Mouse (Mus musculus) adrenal gland, postnatal 14 days (tissue): Measurements from ENCODE around the gene Zfp512b. TPM values are rescaled to one million over a fixed set of nuclear protein-coding genes. Genes with fewer than 3 reads are reported as not detected.
A peak's percentile ranks its signal among the peaks of the same experiment; 100 is the strongest.

Source experiments
- DNase-seq: peaks from one replicate; pipeline ENCODE4 v3.0.0; 2021; ENCODE audit warnings: mixed read lengths
- total RNA-seq: library from RNA; stranded (reverse); gene quantifications from 2 replicates; pipeline ENCODE4 v1.2.3, GENCODE M21; 2021

Zfp512b gene
- total RNA-seq, 1 experiment from 2014 or later: 57.3 TPM

- peak; percentile 4 for DNase-seq
Measured at GRCm38 (mm10) chr2:181589732-181590105, 2.9 kb downstream of the Zfp512b start.

DNA sequence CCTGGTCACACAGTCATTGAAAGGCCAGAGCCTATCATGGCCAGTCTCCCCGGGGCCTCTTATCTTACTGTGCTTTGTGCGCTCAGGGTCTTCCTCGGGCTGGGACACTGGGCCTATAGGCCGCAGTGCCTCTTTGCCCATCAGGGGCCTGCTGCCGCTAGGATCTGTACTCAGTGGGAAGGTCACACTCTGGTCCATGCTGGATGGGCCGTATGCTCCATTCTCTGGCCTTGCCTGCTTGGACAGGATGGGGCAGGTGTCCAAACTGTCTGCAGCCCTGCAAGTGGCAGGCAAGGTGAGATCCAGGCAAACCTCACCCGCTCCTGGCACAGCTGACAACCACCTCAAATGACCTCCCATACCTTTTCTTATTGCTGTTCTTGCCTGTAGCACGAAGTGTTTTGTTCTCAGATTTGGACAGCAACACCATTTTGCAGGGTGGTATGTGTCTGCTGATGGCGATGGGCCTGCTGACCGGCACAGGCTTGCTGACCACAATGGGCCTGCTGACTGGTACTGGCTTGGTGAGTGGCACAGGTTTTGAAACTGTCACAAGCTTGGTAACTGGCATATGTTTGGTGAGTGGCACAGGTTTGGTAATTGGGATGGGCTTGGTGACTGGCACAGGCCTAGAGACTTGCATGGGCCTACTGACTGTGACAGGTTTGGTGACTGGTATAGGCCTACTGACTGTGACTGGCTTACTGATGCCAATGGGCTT is 3.4 kb downstream of the Zfp512b start:
- DNase-seq: peak; percentile 3

DNA sequence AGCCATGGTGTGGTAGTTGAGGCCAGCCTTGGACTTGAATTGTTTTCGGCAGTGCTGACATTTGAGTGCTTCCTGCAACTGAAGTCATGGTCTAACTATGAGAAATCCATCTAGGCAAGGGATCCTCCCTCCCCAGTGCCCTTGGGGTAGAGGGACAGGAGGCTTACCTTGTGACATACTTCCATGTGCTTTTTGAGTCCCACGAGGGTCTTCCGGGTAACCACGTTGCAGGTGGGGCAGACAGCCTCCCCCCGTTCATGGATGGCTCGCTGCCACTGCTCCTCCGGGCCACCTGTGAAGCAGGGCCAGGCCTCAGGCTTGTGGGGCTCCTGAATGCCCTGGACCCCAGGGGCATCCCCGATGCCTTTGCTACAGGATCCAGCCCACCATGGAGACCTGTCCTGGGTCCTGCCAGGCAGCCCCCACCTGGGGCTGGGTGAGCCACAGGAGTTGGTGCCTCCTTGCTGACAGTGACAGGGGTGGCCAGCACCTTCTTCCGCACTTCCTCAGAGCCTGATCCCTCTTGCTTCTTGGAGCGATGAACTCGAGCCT is 4.3 kb downstream of the Zfp512b start:
- peak; percentile 16 for DNase-seq

DNA sequence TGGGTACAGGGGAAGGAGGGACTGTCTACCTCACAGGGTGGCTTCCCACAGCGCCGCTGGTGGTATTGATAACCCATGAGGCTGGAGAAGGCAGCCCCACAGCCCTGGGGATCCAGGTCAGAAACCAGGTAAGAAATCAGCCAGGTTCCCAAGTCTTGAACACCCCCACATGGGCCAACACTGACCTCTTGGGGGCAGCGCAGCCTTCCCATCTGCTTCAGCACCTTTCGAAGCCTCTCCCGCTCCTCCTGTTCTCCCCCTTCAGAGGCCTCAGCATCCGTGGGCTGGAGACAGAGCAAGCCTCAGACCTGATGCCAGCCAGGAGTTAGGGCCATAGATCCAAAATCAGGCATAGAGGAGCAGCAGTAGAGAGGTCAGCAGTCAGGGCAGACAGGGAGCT is 4.8 kb downstream of the Zfp512b start:
- peak; percentile 22 for DNase-seq

DNA sequence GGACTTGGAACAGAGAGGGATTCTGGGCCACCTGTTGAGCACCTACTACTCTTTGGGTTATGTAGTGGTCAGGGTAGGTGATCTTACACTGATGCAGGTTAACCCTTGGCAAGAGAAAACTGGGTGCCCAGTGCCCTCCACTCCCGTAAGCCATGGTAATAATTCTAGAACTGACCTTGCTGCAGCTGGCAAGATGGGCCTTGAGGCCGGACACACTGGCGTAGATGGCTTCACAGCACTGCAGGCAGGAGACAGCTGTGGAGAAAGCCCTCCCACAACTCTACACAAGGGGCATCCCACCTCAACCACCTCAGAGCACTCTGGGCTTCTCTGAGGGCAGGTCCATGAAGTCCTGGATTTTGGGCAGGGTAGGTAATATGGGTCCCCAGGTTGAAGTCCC is 6.5 kb downstream of the Zfp512b start:
- peak; percentile 11 for DNase-seq

DNA sequence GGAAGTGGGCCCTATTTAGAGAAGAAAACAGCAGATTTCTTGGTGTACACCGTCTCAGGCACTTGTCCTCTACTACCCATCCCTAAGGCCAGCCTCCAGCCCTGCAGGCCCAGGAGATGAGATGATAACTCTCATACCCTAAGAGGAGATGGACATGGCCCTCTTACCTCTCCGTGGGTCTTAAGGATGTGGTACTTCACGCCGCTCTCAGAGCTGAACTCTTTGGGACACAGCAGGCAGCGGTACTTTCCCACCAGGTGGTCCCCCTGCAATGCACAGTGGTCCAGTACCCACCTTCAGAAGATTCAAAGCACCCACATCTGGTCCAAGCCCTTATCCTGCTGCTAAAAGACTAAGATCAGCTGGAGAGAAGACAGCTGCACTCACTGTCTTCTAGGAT is 7.1 kb downstream of the Zfp512b start:
- DNase-seq: no peak

GRCm38 (mm10) chr2:181584411-181584942 is 8.1 kb downstream of the Zfp512b start, which contains the start of gene Uckl1:
Gene Uckl1 (minus strand): TSS chr2:181584892.
- DNase-seq: no peak

DNA sequence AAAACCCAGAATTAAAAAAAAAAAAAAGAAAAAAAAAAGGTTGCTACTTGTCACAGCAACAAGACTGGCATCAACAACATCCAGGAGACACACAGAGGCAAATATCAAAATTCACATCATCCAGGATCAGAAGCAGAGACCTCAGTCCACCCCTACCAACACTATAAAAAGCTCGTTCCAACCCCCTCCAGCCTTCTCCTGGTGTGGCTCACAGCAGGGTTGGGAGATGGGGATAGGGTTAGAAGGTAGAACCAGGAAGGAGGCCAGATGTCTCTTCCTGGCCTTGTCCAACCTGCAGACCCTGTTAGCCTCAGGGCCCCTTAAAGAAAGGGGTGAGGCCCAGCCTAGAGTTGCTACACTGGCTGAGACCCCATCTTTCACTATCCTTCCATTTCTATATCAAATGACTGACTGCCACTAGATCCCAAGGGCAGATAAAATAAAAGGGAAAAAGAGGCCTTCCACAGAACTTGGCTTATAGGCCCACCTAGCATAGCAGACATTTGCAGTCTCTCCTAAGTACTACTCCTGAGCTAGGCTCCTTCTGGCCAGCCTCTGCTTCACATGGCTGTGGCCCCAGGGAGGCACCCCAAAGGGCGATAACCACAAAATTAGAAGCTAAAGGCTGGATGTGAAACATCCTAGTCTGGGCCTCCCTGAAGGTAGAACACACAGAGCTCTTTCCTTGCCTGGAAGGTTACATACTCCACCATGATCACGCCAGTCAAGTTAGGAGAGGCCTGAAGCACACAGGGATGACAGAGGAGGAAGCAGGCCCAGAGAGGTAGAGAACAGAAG is 8.9 kb downstream of the Zfp512b start:
- DNase-seq: no peak

GRCm38 (mm10) chr2:181582939-181583338 is 9.7 kb downstream of the Zfp512b start:
- DNase-seq: no peak

DNA sequence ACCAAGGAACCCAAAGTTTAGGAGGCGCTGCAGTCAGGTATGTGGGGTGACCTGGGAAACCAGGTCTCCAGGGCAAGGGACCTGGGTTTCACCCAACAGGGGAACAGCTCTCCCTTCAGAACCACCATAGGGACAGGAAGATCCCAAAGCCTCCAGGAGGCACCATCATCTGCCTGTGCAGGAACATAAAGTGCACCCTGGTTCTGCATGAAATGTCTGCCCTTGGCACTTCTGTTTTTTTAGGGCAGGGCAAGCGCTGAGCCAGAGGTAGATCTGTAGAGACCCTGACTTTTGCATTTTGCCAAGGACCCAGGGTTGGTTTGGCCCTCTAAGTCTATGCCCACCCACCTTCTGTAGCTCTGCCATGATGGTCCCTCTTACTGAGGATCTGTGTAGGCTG is 10.2 kb downstream of the Zfp512b start:
- DNase-seq: no peak

- peak; percentile 94 for DNase-seq
Measured at GRCm38 (mm10) chr2:181581402-181582120, 11.0 kb downstream of the Zfp512b start.

- peak; percentile 91 for DNase-seq
Measured at GRCm38 (mm10) chr2:181581016-181581401, 11.6 kb downstream of the Zfp512b start.

DNA sequence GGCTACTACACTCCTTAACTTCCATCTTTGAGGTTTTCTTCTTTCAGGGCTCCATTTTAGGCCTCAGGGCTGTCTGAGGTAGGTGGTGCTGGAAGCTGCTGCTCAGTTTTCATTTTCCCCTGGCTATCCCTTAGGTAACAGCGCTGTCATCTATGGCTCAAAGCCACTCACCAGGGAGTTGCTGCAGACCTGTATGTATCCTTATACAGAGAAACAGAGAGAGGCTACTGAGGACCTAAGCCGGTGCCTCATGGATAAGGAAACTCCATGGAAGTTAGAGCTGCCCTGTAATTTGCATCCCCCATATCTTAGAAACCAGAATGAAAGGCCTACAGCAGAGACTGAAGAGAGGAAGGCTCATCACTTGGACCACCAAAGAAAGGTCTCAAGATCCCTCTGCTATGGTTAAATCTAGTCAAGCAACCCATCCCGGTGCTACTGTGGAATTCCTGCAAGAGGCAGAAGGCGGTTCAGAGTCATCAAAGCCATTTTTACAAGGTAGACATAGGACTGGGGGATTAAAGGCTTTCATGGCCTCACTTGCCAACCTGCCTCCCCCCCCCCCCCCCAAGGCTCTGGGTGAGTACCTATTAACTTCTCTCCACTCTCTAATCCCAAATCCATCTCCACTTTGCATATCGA is 12.4 kb downstream of the Zfp512b start:
- DNase-seq: no peak

- no peak for DNase-seq
Measured at GRCm38 (mm10) chr2:181579681-181580080, 12.9 kb downstream of the Zfp512b start.

DNA sequence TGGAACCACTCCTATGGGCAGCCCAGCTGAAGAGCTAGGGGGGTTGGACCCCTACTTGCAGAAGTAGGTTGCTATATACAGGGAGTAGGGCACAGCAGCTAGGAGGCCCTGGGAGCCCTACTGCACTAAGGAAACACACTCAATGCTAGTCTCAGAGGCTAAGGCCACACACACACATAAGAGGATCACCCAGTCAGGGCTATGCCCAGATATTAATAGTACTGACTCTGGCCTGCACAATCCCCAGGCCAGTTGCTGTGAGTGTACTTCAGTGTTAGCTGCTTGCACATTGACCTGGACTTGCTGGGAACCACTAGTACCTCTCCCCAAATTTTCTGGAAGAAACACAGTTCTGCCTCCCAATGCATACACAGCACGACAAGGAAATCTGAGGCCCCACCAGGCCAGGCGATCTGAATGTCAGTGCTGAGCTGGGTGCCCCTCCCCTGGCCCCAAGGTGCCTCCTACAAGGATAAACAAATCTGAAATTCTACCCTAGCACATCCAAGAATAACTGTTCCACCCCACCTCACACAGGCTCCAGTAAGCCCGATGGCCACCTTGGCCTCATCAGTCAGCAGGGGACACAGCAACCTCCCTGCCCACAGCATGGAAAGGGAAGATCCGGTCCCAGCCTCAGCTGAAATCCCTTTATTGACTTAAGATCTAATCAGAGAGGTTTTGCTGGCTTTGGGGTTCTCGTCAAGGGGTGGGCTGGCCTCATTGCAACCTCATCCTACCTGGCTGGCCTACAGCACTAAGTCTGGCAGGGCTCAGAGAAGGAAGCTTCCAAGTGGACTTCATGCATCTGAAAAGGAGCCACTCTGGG is 13.6 kb downstream of the Zfp512b start:
- DNase-seq: peak; percentile 7

DNA sequence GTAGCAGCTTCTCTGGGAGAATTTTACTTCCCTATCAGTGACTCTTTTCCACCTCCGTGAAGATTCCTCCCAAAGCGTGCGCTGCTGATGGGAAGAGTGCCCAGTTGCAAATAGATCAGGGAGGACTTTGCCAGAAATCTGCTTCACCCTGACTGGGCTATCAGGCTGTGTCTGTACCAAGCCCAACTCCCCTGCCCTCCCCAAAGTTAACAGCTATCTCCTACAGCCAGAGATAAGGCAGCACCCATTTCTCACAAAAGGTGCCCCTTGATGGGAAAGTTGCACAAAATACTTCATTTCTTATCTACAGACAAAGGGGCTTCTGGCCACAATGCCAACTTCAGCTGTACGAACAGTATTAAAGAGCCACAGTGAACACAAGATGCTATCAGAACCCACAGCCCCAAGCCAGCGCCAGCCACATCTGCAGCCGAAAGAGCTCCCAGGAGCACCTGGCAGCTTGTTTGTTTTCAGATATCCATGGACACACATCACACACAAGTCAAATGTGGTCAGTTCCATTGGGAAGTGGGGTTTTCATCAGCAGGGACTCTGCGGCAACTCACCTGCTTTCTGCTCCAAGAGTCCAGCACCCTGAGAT is 14.5 kb downstream of the Zfp512b start:
- DNase-seq: peak; percentile 2

DNA sequence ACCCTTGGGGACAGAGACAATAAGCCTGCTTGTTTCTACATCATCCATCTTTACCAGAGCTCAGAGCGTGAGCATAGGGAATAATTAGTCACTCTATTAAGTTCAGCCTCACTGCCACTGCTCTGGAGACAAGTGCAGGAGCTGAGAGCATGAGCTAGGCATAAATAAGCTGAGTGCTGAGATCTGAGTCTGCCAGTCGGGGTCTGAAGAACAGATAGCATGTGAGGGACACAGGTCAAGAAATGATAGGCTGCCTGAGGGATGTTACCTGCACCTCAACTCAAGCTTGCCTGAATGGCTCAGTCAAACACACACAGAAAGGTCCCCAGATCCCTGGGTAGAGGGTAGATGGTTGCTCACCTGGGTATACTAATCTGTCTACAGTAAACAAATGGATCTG is 15.5 kb downstream of the Zfp512b start:
- DNase-seq: no peak

GRCm38 (mm10) chr2:181576613-181577012 is 16.0 kb downstream of the Zfp512b start:
- no peak for DNase-seq

DNA sequence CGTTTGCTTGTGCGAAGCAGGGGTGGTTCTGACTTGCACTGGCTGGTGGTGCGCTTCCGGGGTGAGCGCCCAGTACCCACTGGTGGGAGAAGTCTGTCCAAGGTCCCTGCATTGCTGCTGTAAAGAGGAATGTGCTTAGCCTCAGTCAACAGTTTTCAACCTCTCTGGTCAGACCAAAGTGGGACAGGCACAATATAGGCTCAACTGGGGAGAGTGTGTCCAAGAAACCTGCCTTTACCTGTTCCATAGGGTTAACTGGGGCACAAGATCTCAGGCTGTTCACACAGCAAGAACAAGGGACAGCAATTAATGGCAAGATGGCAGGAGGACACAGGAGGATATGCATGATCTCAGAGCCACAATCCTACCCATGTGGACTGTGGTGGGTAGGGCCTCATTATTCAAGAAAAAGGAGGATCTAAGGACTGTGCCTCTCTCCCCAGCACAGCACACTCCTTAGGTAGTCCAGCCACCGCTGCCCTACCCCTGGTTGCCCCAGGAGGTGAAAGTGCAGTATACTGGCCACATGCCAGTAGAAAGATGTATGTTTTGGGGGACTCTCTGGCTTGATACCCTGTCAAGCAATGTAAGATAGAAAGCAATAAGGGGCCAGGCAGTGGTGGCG is 17.6 kb downstream of the Zfp512b start:
- no peak for DNase-seq

DNA sequence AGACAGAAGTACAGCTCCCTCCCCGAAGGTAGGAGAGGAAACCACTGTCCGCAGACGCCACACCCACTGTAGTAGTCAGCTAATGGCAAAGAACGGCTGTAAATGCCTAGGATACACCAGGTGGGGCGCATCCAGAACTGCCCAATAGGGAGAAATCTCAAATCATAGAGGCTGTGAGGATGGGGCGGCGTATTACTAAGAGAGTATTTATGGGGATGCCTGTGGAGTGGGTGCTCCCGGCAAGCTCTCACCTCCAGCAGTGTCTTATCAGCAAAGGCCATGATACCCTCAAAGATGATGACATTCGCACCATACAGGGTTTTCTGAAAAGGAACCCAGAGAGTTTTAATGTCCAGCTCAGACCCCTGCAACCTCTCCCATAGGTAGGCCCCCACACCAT is 18.6 kb downstream of the Zfp512b start:
- peak; percentile 3 for DNase-seq
